Mouse (Mus musculus) hindbrain, embryonic 14.5 days (tissue): ENCODE data around the gene Itgb1. TPM values are rescaled to one million over a fixed set of nuclear protein-coding genes. Genes with fewer than 3 reads are reported as not detected.

Experiments used
- ATAC-seq: fragments of 200-750 bp; cut with Nextera tagmentation; 2 replicates; pipeline ENCODE4 v1.8.0; 2017; ENCODE audit warnings: moderate number of reproducible peaks, mild to moderate bottlenecking, moderate TSS enrichment, moderate library complexity; ENCODE audit not compliant: low FRiP score
- DNase-seq: peaks from one replicate; pipeline ENCODE4 v3.0.0-alpha.2; 2015; ENCODE audit warnings: low spot score
- H3K27ac ChIP-seq: fragments of 300-500 bp; sonication (generic); 2 replicates; pipeline ENCODE4 v1.5.1; 2014; ENCODE audit warnings: mild to moderate bottlenecking, moderate library complexity
- H3K27me3 ChIP-seq: fragments of 300-500 bp; sonication (generic); 2 replicates; pipeline ENCODE4 v1.6.1; 2014; ENCODE audit warnings: mild to moderate bottlenecking, low read length, mixed read lengths; ENCODE audit not compliant: control insufficient read depth, insufficient read depth
- H3K36me3 ChIP-seq: fragments of 300-500 bp; sonication (generic); replicated peaks from 2 replicates; pipeline ENCODE4 v1.6.1; 2014; ENCODE audit not compliant: control insufficient read depth, insufficient read depth
- H3K4me1 ChIP-seq: fragments of 300-500 bp; sonication (generic); replicated peaks from 2 replicates; pipeline ENCODE4 v1.6.1; 2014; ENCODE audit warnings: antibody characterized with exemption, low read length, mixed read lengths; ENCODE audit not compliant: control insufficient read depth, insufficient read depth
- H3K4me2 ChIP-seq: fragments of 300-500 bp; sonication (generic); replicated peaks from 2 replicates; pipeline ENCODE4 v1.6.1; 2014; ENCODE audit warnings: mild to moderate bottlenecking, moderate library complexity
- H3K4me3 ChIP-seq: fragments of 300-500 bp; sonication (generic); replicated peaks from 2 replicates; pipeline ENCODE4 v1.5.1; 2014; ENCODE audit warnings: mild to moderate bottlenecking, low read length
- H3K9ac ChIP-seq: fragments of 300-500 bp; sonication (generic); 2 replicates; pipeline ENCODE4 v1.6.1; 2014
- H3K9me3 ChIP-seq: fragments of 300-500 bp; sonication (generic); 2 replicates; pipeline ENCODE4 v1.6.1; 2016; ENCODE audit warnings: low read length; ENCODE audit not compliant: control insufficient read depth
- WGBS: fragments of 180-500 bp; shearing (Covaris S2); extraction: QIAGEN DNeasy Blood & Tissue Kit; methylation state at CpG from one replicate; pipeline ENCODE4 v1.1.7; 2014; 5-methylcytosine and 5-hydroxymethylcytosine counted together
- polyA plus RNA-seq: library from polyadenylated mRNA; unstranded; fragments of >200 nt; fragmentation: Nextera tagmentation; extraction: Ambion mirVana; gene quantifications from 2 replicates; pipeline ENCODE4 v1.2.1, GENCODE M21; 2014

Itgb1 gene
- polyA plus RNA-seq = 101 and 116 TPM in 2 replicates

GRCm38 (mm10) chr8:128685507-128686428 lies at the start of gene Itgb1:
TSS of gene Itgb1 (plus strand) at chr8:128685654.
- Histone ChIP-seq H3K4me3 (peak within 1 kb of the TSS; percentile 96), H3K27me3 (no peaks in the 10 kb centered on the region), H3K9me3 (no peaks in the 10 kb centered on the region), H3K27ac (peak within 1 kb of the TSS; percentile 100), H3K4me2 (peak within 1 kb of the TSS; percentile 86), H3K4me1 (peaks cover 30% of the 10 kb centered on the region), H3K9ac (peak within 1 kb of the TSS; percentile 100), H3K36me3 (no peaks in the 10 kb centered on the region)
- DNase-seq = peak; percentile 92
- under 1% methylated on average over 98 of the region's 113 CpGs for WGBS
- peak; percentile 94 for ATAC-seq

- H3K4me2 ChIP-seq = no peak overlapping the region
- no peaks in the 10 kb centered on the region for H3K27me3 ChIP-seq
- no peak overlapping the region for H3K4me3 ChIP-seq
- no peaks in the 10 kb centered on the region for H3K4me1 ChIP-seq
- ATAC-seq (no peak), DNase-seq (no peak)
- 87% methylated on average over 1 of the region's 1 CpGs for WGBS
- no peak overlapping the region for H3K9ac ChIP-seq
- no peak overlapping the region for H3K27ac ChIP-seq
- no peaks in the 10 kb centered on the region for H3K36me3 ChIP-seq
- H3K9me3 ChIP-seq = no peaks in the 10 kb centered on the region
Measured at GRCm38 (mm10) chr8:128643104-128643503, 42.4 kb upstream of the Itgb1 start.

- Histone ChIP-seq H3K9me3 (no peaks in the 10 kb centered on the region), H3K27me3 (no peaks in the 10 kb centered on the region), H3K27ac (no peak overlapping the region), H3K4me3 (no peak overlapping the region), H3K9ac (no peak overlapping the region), H3K36me3 (no peaks in the 10 kb centered on the region), H3K4me1 (no peaks in the 10 kb centered on the region), H3K4me2 (no peak overlapping the region)
- DNase-seq (no peak), ATAC-seq (no peak)
Measured at GRCm38 (mm10) chr8:128645452-128645851, 40.0 kb upstream of the Itgb1 start.

- WGBS = 86% methylated on average over 5 of the region's 5 CpGs
- H3K4me2 ChIP-seq = no peak overlapping the region
- no peak overlapping the region for H3K9ac ChIP-seq
- ATAC-seq = no peak
- H3K4me1 ChIP-seq = no peaks in the 10 kb centered on the region
- no peaks in the 10 kb centered on the region for H3K27me3 ChIP-seq
- no peaks in the 10 kb centered on the region for H3K36me3 ChIP-seq
- no peak for DNase-seq
- no peaks in the 10 kb centered on the region for H3K9me3 ChIP-seq
- no peak overlapping the region for H3K4me3 ChIP-seq
- H3K27ac ChIP-seq = no peak overlapping the region
Measured at GRCm38 (mm10) chr8:128646456-128646855, 39.0 kb upstream of the Itgb1 start.

- Histone ChIP-seq H3K4me3 (no peak overlapping the region), H3K36me3 (no peaks in the 10 kb centered on the region), H3K4me1 (no peaks in the 10 kb centered on the region), H3K27me3 (no peaks in the 10 kb centered on the region), H3K9ac (no peak overlapping the region), H3K4me2 (no peak overlapping the region), H3K9me3 (no peaks in the 10 kb centered on the region), H3K27ac (no peak overlapping the region)
- ATAC-seq (no peak), DNase-seq (no peak)
Measured at GRCm38 (mm10) chr8:128648071-128648470, 37.4 kb upstream of the Itgb1 start.

- no peaks in the 10 kb centered on the region for H3K9me3 ChIP-seq
- H3K36me3 ChIP-seq = no peaks in the 10 kb centered on the region
- no peak overlapping the region for H3K4me2 ChIP-seq
- ATAC-seq (no peak), DNase-seq (no peak)
- H3K9ac ChIP-seq = no peak overlapping the region
- no peak overlapping the region for H3K4me3 ChIP-seq
- no peaks in the 10 kb centered on the region for H3K27me3 ChIP-seq
- no peak overlapping the region for H3K27ac ChIP-seq
- H3K4me1 ChIP-seq = peaks cover 10% of the 10 kb centered on the region; the same call in 1 of the 2 replicates
- WGBS = 89% methylated on average over 2 of the region's 2 CpGs
Measured at GRCm38 (mm10) chr8:128650331-128650855, 35.1 kb upstream of the Itgb1 start.

GRCm38 (mm10) chr8:128652399-128653109 lies 32.9 kb upstream of the Itgb1 start:
- Histone ChIP-seq H3K27ac (no peak overlapping the region), H3K36me3 (no peaks in the 10 kb centered on the region), H3K4me3 (no peak overlapping the region), H3K4me2 (no peak overlapping the region), H3K27me3 (no peaks in the 10 kb centered on the region), H3K9me3 (no peaks in the 10 kb centered on the region), H3K9ac (no peak overlapping the region), H3K4me1 (peaks cover 10% of the 10 kb centered on the region; the same call in 1 of the 2 replicates)
- WGBS = 52% methylated on average over 6 of the region's 6 CpGs
- DNase-seq (peak; percentile 81), ATAC-seq (no peak)

GRCm38 (mm10) chr8:128653642-128654364 lies 31.7 kb upstream of the Itgb1 start:
- ATAC-seq (no peak), DNase-seq (no peak)
- H3K4me1 ChIP-seq = peaks cover 10% of the 10 kb centered on the region; the same call in 1 of the 2 replicates
- peak overlapping the region; percentile 52 for H3K4me2 ChIP-seq
- H3K36me3 ChIP-seq = no peaks in the 10 kb centered on the region
- no peaks in the 10 kb centered on the region; the same call in 1 of the 2 replicates for H3K9me3 ChIP-seq
- no peak overlapping the region for H3K4me3 ChIP-seq
- 33% methylated on average over 5 of the region's 5 CpGs for WGBS
- H3K27me3 ChIP-seq = no peaks in the 10 kb centered on the region
- no peak overlapping the region for H3K9ac ChIP-seq
- H3K27ac ChIP-seq = peak overlapping the region; percentile 77; the same call in 1 of the 2 replicates
